Mouse (Mus musculus): ENCODE data around the gene Polr3e. TPM values are rescaled to one million over a fixed set of nuclear protein-coding genes. Genes with fewer than 3 reads are reported as not detected.
"Not testable (repeated sequence)": the region's sequence is repeated elsewhere in the genome, so short reads cannot be mapped to it uniquely, and the experiment has no call there.

Polr3e gene
- polyA plus RNA-seq, 1 experiment from 2014 or later: 41.9 TPM

GRCm38 (mm10) chr7:120953591-120953990, 36.0 kb downstream of the Polr3e start:
- H3K4me3 ChIP-seq; H3K9me3 ChIP-seq; H3K4me2 ChIP-seq (replicated peaks); H3K27me3 ChIP-seq; H3K9ac ChIP-seq; ATAC-seq (ENCODE audit: low FRiP score, low read depth); H3K4me1 ChIP-seq; H3K27ac ChIP-seq: not testable (repeated sequence)
- WGBS: 91% methylated on average over 7 of the region's 7 CpGs
- H3K36me3 ChIP-seq: peaks cover 50% of the 10 kb centered on the region

GRCm38 (mm10) chr7:120960116-120960515, 42.6 kb downstream of the Polr3e start:
- Histone ChIP-seq H3K4me1 (no peaks in the 10 kb centered on the region; the same call in 1 of the 2 replicates), H3K9ac (no peak overlapping the region), H3K27ac (no peak overlapping the region), H3K27me3 (no peaks in the 10 kb centered on the region), H3K4me3 (no peak overlapping the region), H3K36me3 (peaks cover 56% of the 10 kb centered on the region), H3K9me3 (no peaks in the 10 kb centered on the region), H3K4me2 (replicated peaks) (no peak overlapping the region)
- WGBS: 76% methylated on average over 2 of the region's 2 CpGs
- no peak for ATAC-seq (ENCODE audit: low FRiP score, low read depth)

DNA sequence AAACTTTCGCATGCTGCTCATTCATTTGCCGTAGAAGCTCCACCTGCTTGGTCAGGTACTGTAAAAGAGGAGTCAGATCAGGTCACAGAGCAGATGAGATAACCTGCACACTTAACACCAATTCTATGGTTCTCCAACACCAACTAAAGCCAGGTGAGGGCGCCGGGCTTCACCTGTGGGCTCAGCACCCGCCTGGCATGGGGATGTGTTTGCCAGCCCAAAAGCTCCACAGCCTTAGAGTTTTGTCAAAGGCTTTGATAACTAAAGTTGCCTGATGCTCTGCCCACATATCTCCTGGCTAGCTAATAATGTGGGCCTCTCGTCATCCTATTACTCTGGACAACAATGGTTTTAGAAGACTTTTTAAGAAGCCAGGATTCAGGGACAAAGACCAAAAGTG, 43.1 kb downstream of the Polr3e start:
- Histone ChIP-seq H3K27ac (no peak overlapping the region), H3K9ac (no peak overlapping the region), H3K4me1 (no peaks in the 10 kb centered on the region; the same call in 1 of the 2 replicates), H3K4me3 (no peak overlapping the region), H3K9me3 (no peaks in the 10 kb centered on the region), H3K4me2 (replicated peaks) (no peak overlapping the region), H3K27me3 (no peaks in the 10 kb centered on the region), H3K36me3 (peaks cover 56% of the 10 kb centered on the region)
- no peak for ATAC-seq (ENCODE audit: low FRiP score, low read depth)
- WGBS: 88% methylated on average over 6 of the region's 6 CpGs

GRCm38 (mm10) chr7:120961893-120962292, 44.3 kb downstream of the Polr3e start:
- Histone ChIP-seq H3K4me3 (no peak overlapping the region), H3K27ac (no peak overlapping the region), H3K9me3 (no peaks in the 10 kb centered on the region), H3K4me2 (replicated peaks) (no peak overlapping the region), H3K36me3 (peaks cover 45% of the 10 kb centered on the region), H3K4me1 (no peaks in the 10 kb centered on the region; the same call in 1 of the 2 replicates), H3K9ac (no peak overlapping the region), H3K27me3 (no peaks in the 10 kb centered on the region)
- ATAC-seq (ENCODE audit: low FRiP score, low read depth): no peak
- 64% methylated on average over 3 of the region's 3 CpGs for WGBS

- WGBS: 83% methylated on average over 5 of the region's 5 CpGs
- H3K27ac ChIP-seq: no peak overlapping the region
- no peak overlapping the region for H3K4me3 ChIP-seq
- peaks cover 38% of the 10 kb centered on the region for H3K36me3 ChIP-seq
- H3K9me3 ChIP-seq: no peaks in the 10 kb centered on the region
- no peak for ATAC-seq (ENCODE audit: low FRiP score, low read depth)
- H3K27me3 ChIP-seq: no peaks in the 10 kb centered on the region
- H3K9ac ChIP-seq: no peak overlapping the region
- H3K4me2 ChIP-seq (replicated peaks): no peak overlapping the region
- H3K4me1 ChIP-seq: no peaks in the 10 kb centered on the region; the same call in 1 of the 2 replicates
Observed at GRCm38 (mm10) chr7:120963126-120963525, 45.6 kb downstream of the Polr3e start.

DNA sequence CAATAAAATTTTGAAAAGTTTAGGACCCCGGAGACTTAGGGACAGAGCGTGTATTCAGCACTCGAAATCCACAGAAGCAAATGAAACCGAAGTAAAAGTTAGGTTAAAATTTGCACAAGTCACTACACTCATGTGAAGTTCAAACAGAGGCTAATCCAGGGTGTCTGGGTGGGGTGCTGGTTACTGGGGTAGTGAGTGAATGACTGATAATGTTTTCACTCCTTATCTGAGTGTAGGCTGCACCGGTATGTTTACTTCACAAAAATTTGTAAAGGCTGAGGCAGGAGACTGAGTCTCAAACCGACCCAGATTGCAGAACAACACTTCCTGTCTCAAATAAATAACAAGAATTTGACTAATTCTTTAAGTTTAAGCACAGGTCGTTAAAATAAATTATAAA, 51.7 kb downstream of the Polr3e start:
- no peak for ATAC-seq (ENCODE audit: low FRiP score, low read depth)
- no peak overlapping the region for H3K27ac ChIP-seq
- H3K4me3 ChIP-seq: no peak overlapping the region
- 85% methylated on average over 7 of the region's 7 CpGs for WGBS
- H3K27me3 ChIP-seq: no peaks in the 10 kb centered on the region
- H3K4me1 ChIP-seq: no peaks in the 10 kb centered on the region; the same call in 1 of the 2 replicates
- peaks cover 19% of the 10 kb centered on the region for H3K36me3 ChIP-seq
- no peak overlapping the region for H3K9ac ChIP-seq
- no peaks in the 10 kb centered on the region for H3K9me3 ChIP-seq
- no peak overlapping the region for H3K4me2 ChIP-seq (replicated peaks)

- Histone ChIP-seq H3K4me1 (no peaks in the 10 kb centered on the region; the same call in 1 of the 2 replicates), H3K27me3 (no peaks in the 10 kb centered on the region), H3K4me2 (replicated peaks) (no peak overlapping the region), H3K4me3 (no peak overlapping the region), H3K9me3 (no peaks in the 10 kb centered on the region), H3K9ac (no peak overlapping the region), H3K36me3 (peaks cover 19% of the 10 kb centered on the region), H3K27ac (no peak overlapping the region; the same call in 1 of the 2 replicates)
- WGBS: 87% methylated on average over 5 of the region's 5 CpGs
- ATAC-seq (ENCODE audit: low FRiP score, low read depth): no peak
Observed at GRCm38 (mm10) chr7:120970112-120970511, 52.6 kb downstream of the Polr3e start.

- not testable (repeated sequence) for H3K9me3 ChIP-seq; H3K4me3 ChIP-seq; H3K4me2 ChIP-seq (replicated peaks); H3K9ac ChIP-seq; H3K27ac ChIP-seq; H3K27me3 ChIP-seq; ATAC-seq (ENCODE audit: low FRiP score, low read depth)
- Histone ChIP-seq H3K36me3 (peaks cover 19% of the 10 kb centered on the region), H3K4me1 (peaks cover 15% of the 10 kb centered on the region)
- WGBS: 86% methylated on average over 2 of the region's 2 CpGs
Observed at GRCm38 (mm10) chr7:120972471-120972870, 54.9 kb downstream of the Polr3e start.

DNA sequence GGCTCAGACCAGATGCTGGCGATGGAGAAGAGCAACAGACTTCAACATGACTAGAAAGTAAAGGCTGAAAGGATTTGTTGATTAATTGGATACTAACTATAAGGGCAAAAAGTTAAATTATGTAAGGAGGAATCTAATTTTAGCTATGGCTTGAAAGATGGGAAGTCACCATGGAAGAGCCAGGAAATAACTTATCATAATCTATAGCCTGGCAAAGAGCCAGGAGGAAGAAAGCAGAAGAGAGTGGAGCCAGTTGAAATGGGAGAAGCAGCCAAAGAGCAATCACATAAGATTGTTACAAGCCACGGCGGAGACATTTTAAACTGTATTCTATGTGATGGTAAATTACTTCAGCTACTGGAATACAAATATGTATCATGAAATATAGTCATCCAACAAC, 56.5 kb downstream of the Polr3e start:
- no peak overlapping the region for H3K9ac ChIP-seq
- no peak overlapping the region for H3K4me3 ChIP-seq
- no peaks in the 10 kb centered on the region for H3K9me3 ChIP-seq
- H3K4me2 ChIP-seq (replicated peaks): no peak overlapping the region
- no peak overlapping the region for H3K27ac ChIP-seq
- no peak for ATAC-seq (ENCODE audit: low FRiP score, low read depth)
- H3K36me3 ChIP-seq: peaks cover 7% of the 10 kb centered on the region
- peaks cover 23% of the 10 kb centered on the region for H3K4me1 ChIP-seq
- WGBS: 92% methylated on average over 3 of the region's 3 CpGs
- H3K27me3 ChIP-seq: no peaks in the 10 kb centered on the region

DNA sequence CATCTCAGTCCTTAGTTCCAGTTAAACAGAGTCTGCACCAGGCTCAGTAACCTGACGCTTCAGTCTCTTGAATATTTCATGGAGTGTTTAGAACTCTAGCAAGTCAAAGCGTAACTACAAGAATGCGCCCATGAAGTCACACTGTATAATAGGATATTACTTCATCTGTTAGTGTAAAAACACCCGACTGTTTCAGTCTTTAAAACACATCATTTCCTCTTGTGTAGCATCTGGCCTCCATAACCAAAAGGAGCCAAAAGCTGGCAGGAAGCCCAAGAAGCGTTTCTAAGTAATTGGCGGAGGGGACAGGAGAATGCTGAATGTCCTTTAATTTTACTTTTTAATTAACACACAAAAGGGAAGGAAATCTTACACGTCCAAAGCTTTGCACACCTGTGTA, 59.5 kb downstream of the Polr3e start:
- Histone ChIP-seq H3K9ac (no peak overlapping the region), H3K4me3 (no peak overlapping the region), H3K36me3 (no peaks in the 10 kb centered on the region), H3K4me2 (replicated peaks) (peak overlapping the region; percentile 32), H3K4me1 (peaks cover 37% of the 10 kb centered on the region), H3K27me3 (no peaks in the 10 kb centered on the region), H3K9me3 (no peaks in the 10 kb centered on the region), H3K27ac (no peak overlapping the region)
- ATAC-seq (ENCODE audit: low FRiP score, low read depth): no peak
- 29% methylated on average over 7 of the region's 7 CpGs for WGBS

- Histone ChIP-seq H3K27me3 (no peaks in the 10 kb centered on the region), H3K27ac (no peak overlapping the region), H3K9me3 (no peaks in the 10 kb centered on the region), H3K4me3 (peak overlapping the region; percentile 96), H3K9ac (no peak overlapping the region), H3K4me2 (replicated peaks) (peak overlapping the region; percentile 77), H3K36me3 (no peaks in the 10 kb centered on the region), H3K4me1 (peaks cover 43% of the 10 kb centered on the region)
- WGBS: 84% methylated on average over 4 of the region's 4 CpGs
- no peak for ATAC-seq (ENCODE audit: low FRiP score, low read depth)
Observed at GRCm38 (mm10) chr7:120980041-120980440, 62.5 kb downstream of the Polr3e start.

- peak overlapping the region; percentile 96 for H3K4me3 ChIP-seq
- 5% methylated on average over 39 of the region's 39 CpGs for WGBS
- peaks cover 38% of the 10 kb centered on the region for H3K4me1 ChIP-seq
- peak overlapping the region; percentile 67 for H3K27ac ChIP-seq
- H3K9me3 ChIP-seq: no peaks in the 10 kb centered on the region
- peak overlapping the region; percentile 77 for H3K4me2 ChIP-seq (replicated peaks)
- peak overlapping the region; percentile 88 for H3K9ac ChIP-seq
- peak; percentile 28 for ATAC-seq (ENCODE audit: low FRiP score, low read depth)
- H3K36me3 ChIP-seq: no peaks in the 10 kb centered on the region
- H3K27me3 ChIP-seq: no peaks in the 10 kb centered on the region
Observed at GRCm38 (mm10) chr7:120980931-120981924, 63.7 kb downstream of the Polr3e start.

Measured in limb, embryonic 13.5 days (tissue).